Mouse (Mus musculus) heart, embryonic 14.5 days (tissue): Measurements from ENCODE around the gene Vmn1r82. TPM values are rescaled to one million over a fixed set of nuclear protein-coding genes. Genes with fewer than 3 reads are reported as not detected.

Source experiments
- ATAC-seq: fragments of 200-750 bp; cut with Nextera tagmentation; 2 replicates; pipeline ENCODE4 v1.8.0; 2017; ENCODE audit warnings: low read depth, moderate TSS enrichment; ENCODE audit not compliant: insufficient number of reproducible peaks, insufficient read depth, low FRiP score
- H3K27ac ChIP-seq, 2 experiments: fragments of 200-500 bp in 1 of 2; fragments of 300-500 bp in 1 of 2; sonication (generic) in 1 of 2; replicated peaks in 1 of 2; 2 replicates each; pipeline ENCODE4 v1.5.1; 2012 to 2014; ENCODE audit warnings: low read depth in 2 of 2, low read length in 2 of 2, control low read depth in 1 of 2, mild to moderate bottlenecking in 1 of 2, mixed read lengths in 1 of 2; ENCODE audit not compliant: control insufficient read depth in 1 of 2, insufficient read depth in 1 of 2
- H3K27me3 ChIP-seq: fragments of 300-500 bp; sonication (generic); 2 replicates; pipeline ENCODE4 v1.6.1; 2014; ENCODE audit warnings: mild to moderate bottlenecking, low read length, control low read depth; ENCODE audit not compliant: control insufficient read depth, insufficient read depth
- H3K36me3 ChIP-seq: fragments of 300-500 bp; sonication (generic); 2 replicates; pipeline ENCODE4 v1.6.1; 2014; ENCODE audit warnings: mild to moderate bottlenecking, control low read depth, low read length, mixed read lengths; ENCODE audit not compliant: control insufficient read depth, insufficient read depth
- H3K4me1 ChIP-seq, 2 experiments: fragments of 200-500 bp in 1 of 2; fragments of 300-500 bp in 1 of 2; sonication (generic) in 1 of 2; 2 replicates each; pipeline ENCODE4 v1.6.1; 2012 to 2014; ENCODE audit warnings: low read length in 2 of 2, control low read depth in 1 of 2, mixed read lengths in 1 of 2; ENCODE audit not compliant: control insufficient read depth in 2 of 2, insufficient read depth in 2 of 2
- H3K4me2 ChIP-seq: fragments of 300-500 bp; sonication (generic); 2 replicates; pipeline ENCODE4 v1.6.1; 2014; ENCODE audit warnings: mild to moderate bottlenecking, low read length
- H3K4me3 ChIP-seq, 2 experiments: fragments of 200-500 bp in 1 of 2; fragments of 300-500 bp in 1 of 2; sonication (generic) in 1 of 2; 2 replicates each; pipeline ENCODE4 v1.5.1; 2012 to 2014; ENCODE audit warnings: low read length in 2 of 2, mild to moderate bottlenecking in 2 of 2, control low read depth in 1 of 2, low read depth in 1 of 2, moderate library complexity in 1 of 2; ENCODE audit not compliant: control insufficient read depth in 1 of 2, insufficient read depth in 1 of 2
- H3K9ac ChIP-seq: fragments of 300-500 bp; sonication (generic); 2 replicates; pipeline ENCODE4 v1.6.1; 2014; ENCODE audit warnings: mild to moderate bottlenecking, low read length
- H3K9me3 ChIP-seq: fragments of 300-500 bp; sonication (generic); 2 replicates; pipeline ENCODE4 v1.6.1; 2016; ENCODE audit warnings: low read length, control low read depth; ENCODE audit not compliant: control insufficient read depth
- WGBS: fragments of 180-500 bp; shearing (Covaris S2); extraction: QIAGEN DNeasy Blood & Tissue Kit; methylation state at CpG from one replicate; pipeline ENCODE4 v1.1.7; 2014; 5-methylcytosine and 5-hydroxymethylcytosine counted together
- polyA plus RNA-seq: library from polyadenylated mRNA; unstranded; fragments of >200 nt; fragmentation: Nextera tagmentation; extraction: Ambion mirVana; gene quantifications from 2 replicates; pipeline ENCODE4 v1.2.1, GENCODE M21; 2014

Gene Vmn1r82
- polyA plus RNA-seq, result not detected in 2 replicates

DNA sequence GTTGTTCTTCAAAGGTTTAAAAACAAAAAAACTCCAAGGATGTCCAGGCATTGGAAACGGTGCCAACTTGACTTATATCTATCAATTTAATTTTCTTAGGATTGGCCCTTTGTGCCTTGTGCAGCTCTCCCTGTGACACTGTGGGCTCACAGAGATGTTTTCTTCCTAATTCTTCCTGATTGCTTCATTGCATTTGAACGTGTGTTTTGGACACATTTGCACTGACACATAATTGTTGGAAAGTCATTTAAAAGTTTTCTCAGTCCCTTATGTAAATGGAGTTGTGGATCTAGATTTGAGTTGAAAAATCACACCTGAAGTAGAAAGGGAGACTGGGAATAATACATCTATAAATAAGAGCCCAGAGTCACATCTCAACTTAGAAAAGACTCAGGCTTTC is at the start of gene Vmn1r82:
TSS of gene Vmn1r82 (plus strand) at position 301 of the 400 bp plus-strand sequence.
- H3K9me3 ChIP-seq, result peaks cover 1% of the 10 kb centered on the region; the same call in 1 of the 2 replicates
- WGBS, result 40% methylated on average over 2 of the region's 2 CpGs
- H3K9ac ChIP-seq, result no peak within 1 kb of the TSS
- no peak within 1 kb of the TSS for H3K4me2 ChIP-seq
- no peaks in the 10 kb centered on the region for H3K36me3 ChIP-seq
- no peak within 1 kb of the TSS for H3K4me3 ChIP-seq
- no peak within 1 kb of the TSS for H3K27ac ChIP-seq
- no peaks in the 10 kb centered on the region for H3K27me3 ChIP-seq
- ATAC-seq, result no peak
- H3K4me1 ChIP-seq, result no peaks in the 10 kb centered on the region

GRCm38 (mm10) chr7:12268169-12268568 is 32.1 kb upstream of the Vmn1r82 start, which contains the start of gene Vmn1r81:
Vmn1r81 (minus strand) TSS chr7:12268269.
- H3K4me3 ChIP-seq, result no peak within 1 kb of the TSS
- H3K36me3 ChIP-seq, result no peaks in the 10 kb centered on the region
- 47% methylated on average over 1 of the region's 1 CpGs for WGBS
- no peak within 1 kb of the TSS for H3K4me2 ChIP-seq
- ATAC-seq, result no peak
- no peaks in the 10 kb centered on the region for H3K4me1 ChIP-seq
- no peak within 1 kb of the TSS for H3K27ac ChIP-seq
- 0 out of 2 replicates have a peak, but pooled peaks cover 2% of the 10 kb centered on the region for H3K9me3 ChIP-seq
- no peaks in the 10 kb centered on the region for H3K27me3 ChIP-seq
- no peak within 1 kb of the TSS for H3K9ac ChIP-seq

DNA sequence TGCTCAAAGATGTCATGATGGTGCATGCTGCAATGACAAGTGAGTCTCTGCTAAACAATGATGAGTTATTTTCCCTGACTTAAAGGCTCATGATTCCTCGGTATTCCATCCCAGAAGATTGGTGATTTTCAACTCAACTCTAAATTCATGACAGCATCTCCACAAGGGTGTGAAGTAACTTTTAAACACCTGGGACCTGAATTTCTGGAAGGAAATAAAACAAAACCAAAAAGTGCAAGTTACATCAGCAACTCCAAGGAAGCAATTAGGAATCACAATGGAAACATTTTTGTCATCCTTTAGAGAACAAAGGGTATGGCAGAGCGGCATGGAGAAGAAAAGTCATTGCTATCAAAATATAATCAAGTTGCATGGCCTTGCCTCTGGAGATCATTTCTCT is 29.2 kb downstream of the Vmn1r82 start, which contains the start of gene Vmn1r83:
TSS of gene Vmn1r83 (minus strand) at position 101 of the 400 bp plus-strand sequence.
- Histone ChIP-seq H3K9me3 (0 out of 2 replicates have a peak, but pooled peaks cover 6% of the 10 kb centered on the region), H3K4me1 (no peaks in the 10 kb centered on the region), H3K4me3 (no peak within 1 kb of the TSS), H3K27ac (no peak within 1 kb of the TSS), H3K36me3 (no peaks in the 10 kb centered on the region), H3K9ac (no peak within 1 kb of the TSS), H3K27me3 (no peaks in the 10 kb centered on the region), H3K4me2 (no peak within 1 kb of the TSS)
- ATAC-seq, result no peak
- 61% methylated on average over 2 of the region's 2 CpGs for WGBS

Other genes with a start within 250 kb of the Vmn1r82 start
- gene Vmn1r78, start 150.2 kb upstream of the Vmn1r82 start, polyA plus RNA-seq, result not detected in 2 replicates
- gene Vmn1r79, start 129.2 kb upstream of the Vmn1r82 start, polyA plus RNA-seq, result not detected in 2 replicates
- not detected in 2 replicates for gene Vmn1r80, start 111.1 kb upstream of the Vmn1r82 start, polyA plus RNA-seq
- not detected in 2 replicates for gene Vmn1r81, start 32.2 kb upstream of the Vmn1r82 start, polyA plus RNA-seq
- gene Vmn1r83, start 29.1 kb downstream of the Vmn1r82 start, polyA plus RNA-seq, result not detected in 2 replicates
- gene Vmn1r84, start 68.8 kb downstream of the Vmn1r82 start, polyA plus RNA-seq, result not detected in 2 replicates
- gene Zfp551, start 122.3 kb downstream of the Vmn1r82 start, polyA plus RNA-seq, result 3.0 and 3.9 TPM in 2 replicates
- 16.6 and 18.4 TPM in 2 replicates for gene Zfp606, start 177.9 kb downstream of the Vmn1r82 start, polyA plus RNA-seq
- not detected in 2 replicates for gene 2900092C05Rik, start 212.1 kb downstream of the Vmn1r82 start, polyA plus RNA-seq